Mouse (Mus musculus) MEL (cell line): ENCODE data around the gene Ppp1cc. TPM values are rescaled to one million over a fixed set of nuclear protein-coding genes. Genes with fewer than 3 reads are reported as not detected.
A peak's percentile ranks its signal among the peaks of the same experiment; 100 is the strongest.

Source experiments
- DNase-seq: peaks from one replicate; pipeline ENCODE4 v3.0.0; 2011; ENCODE audit warnings: low read depth, low spot score
- H3K27ac ChIP-seq: 2 replicates; pipeline ENCODE4 v1.5.1; 2012; ENCODE audit warnings: low read depth, mild to moderate bottlenecking, control low read depth, low read length, moderate library complexity; ENCODE audit not compliant: control insufficient read depth
- H3K27me3 ChIP-seq, 2 experiments: fragments of 150-350 bp in 1 of 2; sonication (generic) in 1 of 2; 2 replicates each; pipeline ENCODE4 v1.6.1; 2012; ENCODE audit warnings: low read length in 2 of 2, mild to moderate bottlenecking in 2 of 2, improper control_type of control experiment in 1 of 2, moderate library complexity in 1 of 2; ENCODE audit not compliant: insufficient read depth in 2 of 2, control insufficient read depth in 1 of 2
- H3K36me3 ChIP-seq, 2 experiments: 2 replicates each; pipeline ENCODE4 v1.6.1; 2012 to 2014; ENCODE audit warnings: low read length in 2 of 2, improper control_type of control experiment in 1 of 2, inconsistent platforms in 1 of 2, mild to moderate bottlenecking in 1 of 2; ENCODE audit not compliant: insufficient read depth in 2 of 2, control insufficient read depth in 1 of 2
- H3K4me1 ChIP-seq, 2 experiments: fragments of 150-350 bp in 1 of 2; sonication (generic) in 1 of 2; 2 replicates each; pipeline ENCODE4 v1.6.1; 2012; ENCODE audit warnings: low read length in 2 of 2, improper control_type of control experiment in 1 of 2, mild to moderate bottlenecking in 1 of 2; ENCODE audit not compliant: insufficient read depth in 2 of 2, control insufficient read depth in 1 of 2
- H3K4me3 ChIP-seq, 2 experiments: fragments of 150-350 bp in 1 of 2; sonication (generic) in 1 of 2; 2 replicates each; pipeline ENCODE4 v1.5.1; 2012; ENCODE audit warnings: low read depth in 2 of 2, low read length in 2 of 2, mild to moderate bottlenecking in 2 of 2, moderate library complexity in 2 of 2, control low read depth in 1 of 2, improper control_type of control experiment in 1 of 2; ENCODE audit not compliant: control insufficient read depth in 1 of 2, insufficient read depth in 1 of 2
- H3K79me2 ChIP-seq: 2 replicates; pipeline ENCODE4 v1.6.1; 2012; ENCODE audit warnings: mild to moderate bottlenecking, low read length, moderate library complexity; ENCODE audit not compliant: control insufficient read depth, poor library complexity, insufficient read depth
- H3K9ac ChIP-seq: 2 replicates; pipeline ENCODE4 v1.6.1; 2012; ENCODE audit warnings: low read depth, mild to moderate bottlenecking, control low read depth, low read length, moderate library complexity; ENCODE audit not compliant: control insufficient read depth, poor library complexity, severe bottlenecking
- H3K9me3 ChIP-seq: fragments of 150-350 bp; sonication (generic); replicated peaks from 2 replicates; pipeline ENCODE4 v1.6.1; 2012; ENCODE audit warnings: mild to moderate bottlenecking, low read length, improper control_type of control experiment, moderate library complexity; ENCODE audit not compliant: insufficient read depth
- BHLHE40 ChIP-seq: IDR thresholded peaks from 2 replicates; pipeline ENCODE4 v1.6.1; 2012; ENCODE audit warnings: low read depth, mild to moderate bottlenecking, inconsistent platforms, low read length, improper control_type of control experiment, borderline replicate concordance
- CHD2 ChIP-seq: IDR thresholded peaks from 2 replicates; pipeline ENCODE4 v1.6.1; 2011; ENCODE audit warnings: low read length, improper control_type of control experiment
- CTCF ChIP-seq, 3 experiments: IDR thresholded peaks in 2 of 3; conservative IDR thresholded peaks in 1 of 3; 2 replicates each; pipeline ENCODE4 v1.5.1; 2011 to 2012; ENCODE audit warnings: low read length in 3 of 3, low read depth in 2 of 3, mild to moderate bottlenecking in 2 of 3, improper control_type of control experiment in 1 of 3, inconsistent platforms in 1 of 3, mixed read lengths in 1 of 3, moderate library complexity in 1 of 3; ENCODE audit not compliant: control insufficient read depth in 1 of 3, insufficient read depth in 1 of 3, poor library complexity in 1 of 3, severe bottlenecking in 1 of 3
- ELF1 ChIP-seq: IDR thresholded peaks from 2 replicates; pipeline ENCODE4 v1.6.1; 2014; ENCODE audit warnings: low read depth, mild to moderate bottlenecking, inconsistent platforms, low read length, improper control_type of control experiment, moderate library complexity
- EP300 ChIP-seq, 2 experiments: IDR thresholded peaks; 2 replicates each; pipeline ENCODE4 v1.6.1; 2011; ENCODE audit warnings: improper control_type of control experiment in 2 of 2, low read length in 2 of 2, low read depth in 1 of 2, mild to moderate bottlenecking in 1 of 2
- ETS1 ChIP-seq: IDR thresholded peaks from 2 replicates; pipeline ENCODE4 v1.6.1; 2012; ENCODE audit warnings: low read depth, mild to moderate bottlenecking, inconsistent platforms, low read length, improper control_type of control experiment, moderate library complexity
- HCFC1 ChIP-seq: IDR thresholded peaks from 2 replicates; pipeline ENCODE4 v1.6.1; 2012; ENCODE audit warnings: low read depth, mild to moderate bottlenecking, inconsistent platforms, low read length, improper control_type of control experiment, moderate library complexity
- MAX ChIP-seq: IDR thresholded peaks from 2 replicates; pipeline ENCODE4 v1.6.1; 2011; ENCODE audit warnings: low read length, improper control_type of control experiment
- MXI1 ChIP-seq: IDR thresholded peaks from 2 replicates; pipeline ENCODE4 v1.6.1; 2011; ENCODE audit warnings: mild to moderate bottlenecking, low read depth, low read length, improper control_type of control experiment
- MYC ChIP-seq: IDR thresholded peaks from 2 replicates; pipeline ENCODE4 v1.6.1; 2011; ENCODE audit warnings: low read depth, mild to moderate bottlenecking, low read length, improper control_type of control experiment, moderate library complexity
- NELFE ChIP-seq: IDR thresholded peaks from 2 replicates; pipeline ENCODE4 v1.6.1; 2011; ENCODE audit warnings: low read depth, low read length, improper control_type of control experiment
- RAD21 ChIP-seq: IDR thresholded peaks from 2 replicates; pipeline ENCODE4 v1.6.1; 2011; ENCODE audit warnings: mild to moderate bottlenecking, low read depth, low read length, improper control_type of control experiment
- SIN3A ChIP-seq: IDR thresholded peaks from 2 replicates; pipeline ENCODE4 v1.6.1; 2012; ENCODE audit warnings: low read length, improper control_type of control experiment, inconsistent platforms
- SMC3 ChIP-seq: IDR thresholded peaks from 2 replicates; pipeline ENCODE4 v1.6.1; 2011; ENCODE audit warnings: low read depth, low read length, improper control_type of control experiment
- TAL1 ChIP-seq: IDR thresholded peaks from 2 replicates; pipeline ENCODE4 v1.6.1; 2012; ENCODE audit warnings: mild to moderate bottlenecking, inconsistent platforms, low read length, moderate library complexity, mixed read lengths
- TBP ChIP-seq: IDR thresholded peaks from 2 replicates; pipeline ENCODE4 v1.8.0; 2011; ENCODE audit warnings: low read depth, low read length, improper control_type of control experiment
- TCF12 ChIP-seq: IDR thresholded peaks from 2 replicates; pipeline ENCODE4 v1.6.1; 2014; ENCODE audit warnings: low read depth, mild to moderate bottlenecking, inconsistent platforms, low read length, improper control_type of control experiment, moderate library complexity
- USF1 ChIP-seq: IDR thresholded peaks from 2 replicates; pipeline ENCODE4 v1.6.1; 2014; ENCODE audit warnings: low read depth, mild to moderate bottlenecking, inconsistent platforms, low read length, improper control_type of control experiment, moderate library complexity
- ZC3H11A ChIP-seq: IDR thresholded peaks from 2 replicates; pipeline ENCODE4 v1.6.1; 2012; ENCODE audit warnings: low read depth, mild to moderate bottlenecking, inconsistent platforms, low read length, improper control_type of control experiment
- ZNF384 ChIP-seq: IDR thresholded peaks from 2 replicates; pipeline ENCODE4 v1.6.1; 2012; ENCODE audit warnings: low read depth, mild to moderate bottlenecking, inconsistent platforms, low read length, improper control_type of control experiment
- polyA plus RNA-seq, 2 experiments: library from polyadenylated mRNA; stranded (reverse) in 1 of 2; unstranded in 1 of 2; fragments of >175 nt in 1 of 2; fragments of >200 nt in 1 of 2; gene quantifications; 2 replicates each; pipeline versions ENCODE4 v1.2.1 to v1.2.4; 2012; ENCODE audit warnings: low replicate concordance in 2 of 2, low read depth in 1 of 2; ENCODE audit not compliant: insufficient read length in 2 of 2, insufficient read depth in 1 of 2, missing spikeins in 1 of 2
- total RNA-seq: library from RNA; depleted of rRNA; stranded (reverse); fragments of 300-350 nt; gene quantifications from 2 replicates; pipeline ENCODE4 v1.2.3, GENCODE M21; 2012

Ppp1cc gene
- total and polyA plus RNA-seq, 3 experiments = 305 to 420 TPM; not detected in 1

DNA sequence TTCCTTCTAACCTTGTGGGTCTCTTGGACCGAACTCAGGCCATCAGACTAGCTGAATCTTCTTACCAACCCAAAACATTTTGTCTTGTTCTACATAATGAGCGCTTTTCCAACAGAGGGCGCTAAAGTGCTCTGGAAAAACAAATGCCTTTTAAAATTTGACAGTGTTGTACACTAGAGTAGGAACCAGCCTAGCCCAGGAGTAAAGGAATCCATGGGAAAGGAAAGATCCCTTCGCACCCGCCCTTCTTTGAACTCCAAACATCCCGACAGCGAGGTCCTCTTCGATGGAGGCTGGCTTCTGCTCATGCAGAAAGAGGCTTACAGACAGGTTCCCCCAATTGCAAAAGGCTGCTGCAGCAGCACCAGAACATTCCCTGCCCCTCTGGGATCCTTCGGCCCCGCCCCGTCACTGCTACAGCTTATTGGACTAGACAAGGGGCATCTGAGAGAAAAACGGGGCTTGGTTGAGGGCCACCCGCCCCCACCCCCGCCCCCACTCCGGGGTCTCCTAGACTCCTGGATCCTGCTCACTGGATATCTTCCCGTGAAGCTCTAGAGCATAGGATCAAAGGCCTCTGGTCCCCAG, 28.9 kb upstream of the Ppp1cc start:
- H3K9me3 ChIP-seq = no peaks in the 10 kb centered on the region
- peaks cover 8 to 25% of the 10 kb centered on the region in 2 experiments; a peak in 3 of 4 replicates for H3K4me1 ChIP-seq
- no peaks in the 10 kb centered on the region for H3K27me3 ChIP-seq
- H3K4me3 ChIP-seq = peak overlapping the region in 1 of 2 experiments; percentile 3; a peak in 2 of 4 replicates
- peak; percentile 90 for DNase-seq
- TF ChIP-seq CTCF (IDR thresholded peaks at IDR 0.05 in 2 of 3, conservative IDR thresholded peaks at IDR 0.05 in 1 of 3; ENCODE audit: control insufficient read depth in 1 of 3, insufficient read depth in 1 of 3, low read depth in 2 of 3, low read length in 3 of 3, poor library complexity in 1 of 3, severe bottlenecking in 1 of 3) = peak; percentile 11 to 92 (median 82); a peak in 4 of 6 replicates
- no peak for TF ChIP-seq CHD2
- no peak for TF ChIP-seq TAL1
- no peak for TF ChIP-seq MAX
- peak; percentile 60 for TF ChIP-seq ZNF384
- peak; percentile 84 for TF ChIP-seq SMC3
- peak; percentile 75 for TF ChIP-seq SIN3A
- no peak for TF ChIP-seq NELFE
- 0 out of 2 replicates have a peak, but pooled peaks have one; percentile 51 for TF ChIP-seq MYC
- TF ChIP-seq HCFC1 = 0 out of 2 replicates have a peak, but pooled peaks have one; percentile 43
- TF ChIP-seq ZC3H11A = peak; percentile 89
- peak; percentile 93 for TF ChIP-seq RAD21
- TF ChIP-seq MXI1 = peak; percentile 70; the same call in 1 of the 2 replicates
- TF ChIP-seq BHLHE40 = peak; percentile 28; the same call in 1 of the 2 replicates
- no peak overlapping the region for H3K9ac ChIP-seq
- no peak overlapping the region for H3K27ac ChIP-seq
- H3K79me2 ChIP-seq = no peaks in the 10 kb centered on the region; the same call in 1 of the 2 replicates
- H3K36me3 ChIP-seq = peaks cover 0 to 10% of the 10 kb centered on the region in 2 experiments; a peak in 2 of 4 replicates

DNA sequence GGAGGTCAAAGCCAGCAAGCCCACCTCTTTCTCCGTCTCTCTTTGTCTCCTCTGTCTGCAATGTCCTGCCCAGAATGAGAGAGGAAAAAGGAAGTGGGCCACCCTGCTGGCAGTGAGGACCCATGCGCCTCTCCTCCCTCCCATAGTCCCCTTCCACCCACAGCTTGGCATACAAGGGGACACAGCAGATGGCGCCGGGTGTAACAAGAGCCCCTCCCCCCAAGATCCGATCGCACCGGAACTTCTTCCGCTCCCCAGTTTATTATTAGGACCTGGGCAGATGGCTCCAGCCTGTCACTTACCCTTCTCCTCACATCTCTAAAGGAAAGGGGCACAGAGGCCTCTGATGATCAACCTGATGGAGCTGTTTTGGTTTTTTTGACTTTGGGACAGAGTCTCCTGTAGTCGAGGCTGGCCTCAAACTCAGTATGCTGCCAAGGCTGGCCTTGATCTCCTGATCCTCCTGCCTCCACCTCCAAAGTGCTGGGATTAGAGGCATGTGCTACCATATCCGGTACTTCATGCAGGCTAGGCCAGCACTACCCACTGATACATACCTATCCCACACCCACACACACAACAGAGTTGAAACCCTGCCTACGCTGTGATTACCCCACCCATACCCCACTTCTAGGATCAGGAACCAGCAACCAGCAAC, 27.6 kb upstream of the Ppp1cc start:
- Histone ChIP-seq H3K4me1 (peaks cover 11 to 36% of the 10 kb centered on the region in 2 experiments), H3K9ac (peak overlapping the region; percentile 87), H3K27ac (peak overlapping the region; percentile 97), H3K36me3 (peaks cover 0 to 18% of the 10 kb centered on the region in 2 experiments; a peak in 2 of 4 replicates), H3K9me3 (no peaks in the 10 kb centered on the region), H3K4me3 (peak overlapping the region; percentile 52 to 68), H3K27me3 (no peaks in the 10 kb centered on the region), H3K79me2 (no peaks in the 10 kb centered on the region; the same call in 1 of the 2 replicates)
- TF ChIP-seq TBP = 0 out of 2 replicates have a peak, but pooled peaks have one; percentile 11
- 0 out of 2 replicates have a peak, but pooled peaks have one; percentile 14 for TF ChIP-seq USF1
- no peak; a peak in 1 of 6 replicates for TF ChIP-seq CTCF (IDR thresholded peaks at IDR 0.05 in 2 of 3, conservative IDR thresholded peaks at IDR 0.05 in 1 of 3; ENCODE audit: control insufficient read depth in 1 of 3, insufficient read depth in 1 of 3, low read depth in 2 of 3, low read length in 3 of 3, poor library complexity in 1 of 3, severe bottlenecking in 1 of 3)
- TF ChIP-seq EP300 (IDR thresholded peaks at IDR 0.05; ENCODE audit: low read depth in 1 of 2, low read length in 2 of 2) = 0 out of 4 replicates have a peak, but pooled peaks of 1 of the 2 experiments have one; percentile 9
- 0 out of 2 replicates have a peak, but pooled peaks have one; percentile 24 for TF ChIP-seq TCF12
- peak; percentile 31; the same call in 1 of the 2 replicates for TF ChIP-seq ELF1
- 0 out of 2 replicates have a peak, but pooled peaks have one; percentile 5 for TF ChIP-seq ETS1
- TF ChIP-seq MYC = no peak
- TF ChIP-seq MAX = peak; percentile 55; the same call in 1 of the 2 replicates
- TF ChIP-seq CHD2 = 0 out of 2 replicates have a peak, but pooled peaks have one; percentile 9
- peak; percentile 66 for DNase-seq
